Mouse (Mus musculus) heart, adult 2 months (tissue): ENCODE measurements around the gene Alox12.

Experiments
- CTCF ChIP-seq: fragments of 200-600 bp; IDR thresholded peaks from 2 replicates; pipeline ENCODE4 v1.8.1; 2022; ENCODE audit warnings: antibody characterized with exemption, mild to moderate bottlenecking, moderate library complexity
- POLR2A ChIP-seq: fragments of 200-500 bp; IDR thresholded peaks from 2 replicates; pipeline ENCODE4 v1.6.1; 2011; ENCODE audit warnings: mild to moderate bottlenecking, low read depth, low read length, control low read depth; ENCODE audit not compliant: insufficient read depth

GRCm38 (mm10) chr11:70218039-70218438 is 37.1 kb downstream of the Alox12 start:
- TF ChIP-seq CTCF (no peak), POLR2A (no peak)
